Mouse (Mus musculus): ENCODE measurements around the gene Iffo1. TPM values are rescaled to one million over a fixed set of nuclear protein-coding genes. Genes with fewer than 3 reads are reported as not detected.

Iffo1 gene
- 48.0 and 55.0 TPM in 2 replicates for polyA plus RNA-seq (2012)

DNA sequence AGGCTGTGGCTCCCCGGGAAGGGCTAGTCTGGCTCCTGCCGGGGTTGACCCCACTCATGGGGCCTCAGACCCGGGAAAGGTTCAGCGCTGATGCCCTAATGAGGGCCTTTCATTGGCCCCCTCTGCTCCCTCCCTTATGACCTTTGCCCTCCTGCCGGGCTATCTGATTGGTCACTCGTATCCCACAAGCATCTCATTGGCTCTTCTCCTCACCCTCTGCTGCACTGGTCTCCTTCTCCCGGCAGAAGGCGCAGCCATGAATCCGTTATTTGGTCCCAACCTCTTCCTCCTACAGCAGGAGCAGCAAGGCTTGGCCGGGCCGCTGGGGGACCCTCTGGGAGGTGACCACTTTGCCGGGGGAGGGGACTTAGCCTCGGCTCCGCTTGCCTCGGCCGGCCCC lies at the start of gene Iffo1:
TSS of gene Iffo1 (plus strand) at position 241 of the 400 bp plus-strand sequence.

DNA sequence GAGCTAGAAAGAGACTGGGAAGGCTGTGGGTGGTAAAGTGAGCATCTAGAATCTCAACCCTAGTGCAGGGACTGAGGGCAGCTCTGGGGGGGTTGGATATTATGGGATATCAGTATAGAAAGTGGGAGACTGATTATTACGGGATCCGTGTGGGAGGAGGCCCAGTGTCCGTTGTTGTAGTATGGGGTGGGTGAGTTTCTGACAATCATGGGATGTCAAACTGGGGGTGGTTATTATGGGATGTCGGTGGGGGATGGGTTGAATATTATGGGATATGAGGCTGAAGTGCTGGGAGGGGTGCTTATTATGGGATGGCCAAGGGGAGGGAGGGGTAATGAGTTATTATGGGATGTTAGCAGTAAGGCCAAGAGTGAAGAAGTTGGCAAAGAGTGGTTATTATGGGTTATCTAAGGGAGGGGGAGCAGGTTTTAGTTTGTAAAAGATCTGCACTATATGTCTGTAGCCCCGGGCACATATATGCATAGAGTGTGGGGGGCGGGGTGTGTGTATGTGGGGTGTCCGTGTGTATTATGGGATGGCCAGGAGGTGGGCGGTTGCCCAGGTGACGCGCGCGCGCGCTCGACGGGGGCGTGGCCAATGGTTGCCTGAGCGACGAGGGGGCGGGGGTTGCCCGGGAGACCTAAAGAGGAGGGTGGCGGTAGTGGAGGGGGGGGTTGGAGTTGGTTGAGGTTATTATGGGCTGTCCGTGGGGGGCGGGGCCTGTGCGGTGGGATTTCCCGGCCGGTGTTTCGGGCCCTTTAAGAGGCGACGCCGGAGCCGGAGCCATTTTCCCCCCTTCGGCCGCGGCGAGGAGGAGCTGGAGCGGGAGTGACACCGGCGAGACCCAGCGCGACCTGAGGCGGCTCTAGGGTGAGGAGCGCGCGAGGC lies 49.4 kb upstream of the Iffo1 start, which contains the start of gene Chd4:
TSS of gene Chd4 (plus strand) at position 591 of the 888 bp plus-strand sequence.

DNA sequence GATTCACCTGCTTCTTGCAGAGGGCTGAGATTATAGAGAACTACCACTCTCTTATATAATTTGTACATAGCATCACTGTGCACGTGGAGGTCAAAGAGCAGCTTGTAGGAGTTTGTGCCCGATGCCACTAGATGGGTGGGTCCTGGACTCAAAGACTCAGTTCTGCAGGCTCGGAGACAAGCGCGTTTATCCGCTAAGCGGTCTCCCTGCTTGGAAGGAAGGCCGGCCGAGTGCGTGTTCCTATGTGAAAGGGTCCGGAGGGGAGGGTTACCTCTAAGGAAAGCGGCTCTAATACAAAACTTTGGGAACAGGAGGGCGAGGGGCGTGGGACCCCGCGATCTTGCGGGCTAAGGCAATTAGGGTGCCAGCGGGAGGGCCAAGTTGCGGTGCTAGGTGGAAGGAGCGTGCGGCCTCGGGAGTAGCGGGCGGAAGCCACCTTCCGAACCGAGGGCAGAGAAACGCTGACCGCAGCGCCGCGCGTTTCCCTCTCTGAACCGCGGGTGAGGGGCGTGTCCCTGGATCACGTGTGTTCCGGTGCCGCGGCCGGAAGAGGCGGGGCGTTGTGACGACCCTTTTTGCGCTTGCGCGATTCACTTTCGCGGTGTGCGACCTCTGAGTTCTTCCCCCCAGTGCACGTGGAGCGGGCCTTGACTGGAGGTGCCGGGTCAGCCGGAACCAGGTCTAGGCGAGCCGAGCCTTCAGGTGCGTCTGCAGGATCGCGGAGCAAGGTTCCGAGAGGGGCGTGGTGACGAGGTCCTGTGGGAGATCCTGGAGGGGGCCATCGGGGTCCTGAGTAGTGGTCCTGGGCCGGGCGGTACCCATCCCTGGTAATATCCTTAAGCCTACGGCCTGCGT lies 13.5 kb upstream of the Iffo1 start, which contains the start of gene Nop2:
TSS of gene Nop2 (plus strand) at position 608 of the 855 bp plus-strand sequence.

DNA sequence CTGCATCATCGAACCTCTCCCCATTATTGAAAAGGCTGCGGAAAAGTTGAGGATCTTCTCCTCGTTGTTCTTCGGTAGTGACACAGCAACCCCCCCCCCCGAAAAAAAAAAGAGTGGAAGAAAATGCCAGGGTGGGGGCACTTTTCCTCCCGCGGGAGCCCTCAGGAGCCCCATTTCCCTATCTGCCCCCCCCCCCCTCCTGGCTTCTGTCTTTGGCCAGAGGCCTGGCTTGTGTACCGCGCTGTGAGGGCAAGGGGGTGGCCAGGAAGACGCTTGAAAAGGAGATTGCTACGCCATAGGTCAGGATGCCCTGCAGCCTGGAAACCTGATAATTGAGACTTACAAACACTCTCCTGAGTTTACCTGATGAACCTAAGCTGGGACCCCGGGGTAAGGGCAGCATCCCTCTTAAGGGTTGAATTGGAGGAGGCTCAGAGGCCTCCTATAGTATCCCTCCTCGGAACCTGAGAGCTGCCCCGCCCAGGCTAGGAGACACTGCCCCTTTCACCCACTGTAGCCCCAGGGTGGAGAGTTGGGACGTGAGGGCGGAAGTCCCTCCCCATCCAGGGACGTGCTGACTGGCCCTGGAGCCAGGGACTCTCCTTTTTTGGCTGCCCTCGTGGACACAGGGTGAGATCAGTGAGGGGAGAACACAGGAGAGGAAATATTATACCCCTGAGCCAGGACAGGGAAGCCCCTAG lies 21.2 kb downstream of the Iffo1 start, which contains the start of gene Gapdh:
TSS of gene Gapdh (minus strand) at position 417 of the 701 bp plus-strand sequence.

DNA sequence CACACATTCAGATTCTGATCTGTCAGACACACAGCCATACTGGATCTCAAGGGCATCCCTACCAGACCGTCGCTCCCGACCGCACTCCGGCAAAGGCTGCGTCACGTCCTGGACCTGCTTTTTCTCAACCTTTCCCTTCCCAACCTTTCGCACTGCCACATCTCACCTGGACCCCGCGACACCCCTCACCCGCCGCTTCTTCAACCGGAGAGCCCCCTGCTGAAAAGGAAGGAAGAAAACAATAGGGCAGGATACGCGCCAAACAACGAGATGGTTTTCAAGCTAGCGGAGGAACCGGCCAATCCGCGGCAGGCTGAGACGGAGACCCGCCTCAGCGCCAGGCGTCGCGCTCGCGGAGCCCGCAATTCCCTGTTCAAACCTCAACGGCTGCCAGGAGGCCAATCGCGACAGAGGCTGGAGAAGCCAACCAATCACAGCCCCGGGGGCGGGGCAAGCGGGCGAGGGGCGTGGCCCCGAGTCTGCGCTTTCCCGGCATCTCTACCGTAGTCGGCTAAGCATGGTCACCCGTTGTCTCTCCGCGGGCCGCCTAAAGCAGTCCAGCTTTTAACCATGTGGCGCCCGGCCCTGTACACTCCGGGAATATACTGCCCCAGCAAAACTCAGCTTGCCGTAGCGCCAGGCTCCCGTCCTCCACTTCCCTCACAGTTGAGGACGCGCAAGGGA lies 46.4 kb downstream of the Iffo1 start, which contains the start of the genes Ncapd2 and Mrpl51:
TSS of gene Ncapd2 (minus strand) at position 370 of the 684 bp plus-strand sequence.
TSS of gene Mrpl51 (plus strand) at position 470 of the 684 bp plus-strand sequence.

Other genes with a start within 250 kb of the Iffo1 start
- 5.7 and 9.5 TPM in 2 replicates for gene Lag3, start 233.5 kb upstream of the Iffo1 start, polyA plus RNA-seq (2012)
- gene Ptms, start 225.1 kb upstream of the Iffo1 start, polyA plus RNA-seq (2012): 278 and 322 TPM in 2 replicates
- 177 and 232 TPM in 2 replicates for gene Mlf2, start 213.9 kb upstream of the Iffo1 start, polyA plus RNA-seq (2012)
- gene Cops7a, start 179.7 kb upstream of the Iffo1 start, polyA plus RNA-seq (2012): 50.6 and 53.4 TPM in 2 replicates
- gene Pianp, start 148.5 kb upstream of the Iffo1 start, polyA plus RNA-seq (2012): 0.24 and 1.00 TPM in 2 replicates
- 74.6 and 80.3 TPM in 2 replicates for gene Zfp384, start 136.1 kb upstream of the Iffo1 start, polyA plus RNA-seq (2012)
- gene Ing4, start 105.5 kb upstream of the Iffo1 start, polyA plus RNA-seq (2012): 15.9 and 19.1 TPM in 2 replicates
- gene Acrbp, start 95.6 kb upstream of the Iffo1 start, polyA plus RNA-seq (2012): 12.2 and 12.7 TPM in 2 replicates
- 1.8 and 5.1 TPM in 2 replicates for gene Lpar5, start 77.3 kb upstream of the Iffo1 start, polyA plus RNA-seq (2012)
- 149 and 226 TPM in 2 replicates for gene Chd4, start 49.3 kb upstream of the Iffo1 start, polyA plus RNA-seq (2012)
- gene Nop2, start 13.3 kb upstream of the Iffo1 start, polyA plus RNA-seq (2012): 47.6 and 60.9 TPM in 2 replicates
- 9,186 and 10,401 TPM in 2 replicates for gene Gapdh, start 21.2 kb downstream of the Iffo1 start, polyA plus RNA-seq (2012)
- gene Ncapd2, start 46.5 kb downstream of the Iffo1 start, polyA plus RNA-seq (2012): 249 and 284 TPM in 2 replicates
- 89.5 and 130 TPM in 2 replicates for gene Mrpl51, start 46.6 kb downstream of the Iffo1 start, polyA plus RNA-seq (2012)
- gene Vamp1, start 70.3 kb downstream of the Iffo1 start, polyA plus RNA-seq (2012): 3.3 and 4.6 TPM in 2 replicates
- 24.6 and 24.9 TPM in 2 replicates for gene Tapbpl, start 86.6 kb downstream of the Iffo1 start, polyA plus RNA-seq (2012)
- 41.2 and 57.0 TPM in 2 replicates for gene Cd27, start 91.8 kb downstream of the Iffo1 start, polyA plus RNA-seq (2012)
- gene Tuba3a, start 140.8 kb downstream of the Iffo1 start, polyA plus RNA-seq (2012): not detected in 2 replicates
- 116 and 137 TPM in 2 replicates for gene Ltbr, start 168.6 kb downstream of the Iffo1 start, polyA plus RNA-seq (2012)
- gene Scnn1a, start 175.4 kb downstream of the Iffo1 start, polyA plus RNA-seq (2012): 17.2 and 30.5 TPM in 2 replicates
- 254 and 426 TPM in 2 replicates for gene Tnfrsf1a, start 204.1 kb downstream of the Iffo1 start, polyA plus RNA-seq (2012)
- 0.06 and 0.13 TPM in 2 replicates for gene Plekhg6, start 235.6 kb downstream of the Iffo1 start, polyA plus RNA-seq (2012)

All from megakaryocyte-erythroid progenitor cell, adult 5 weeks (primary cell).